Mouse (Mus musculus) liver, postnatal 0 days (tissue): ENCODE measurements at regions not wholly inside any gene's neighbourhood (a gene's known extent, or its start where the extent isn't known, plus 50 kb on each side); places are given as distances from the start of the nearest gene placed in this dataset.

Source experiments
- CTCF ChIP-seq: sonication (generic); IDR thresholded peaks from 2 replicates; pipeline ENCODE4 v1.5.1; 2016; ENCODE audit warnings: antibody characterized with exemption, low read depth
- EP300 ChIP-seq: IDR thresholded peaks from 2 replicates; pipeline ENCODE4 v1.6.1; 2016; ENCODE audit warnings: antibody characterized with exemption, low read depth, mild to moderate bottlenecking

DNA sequence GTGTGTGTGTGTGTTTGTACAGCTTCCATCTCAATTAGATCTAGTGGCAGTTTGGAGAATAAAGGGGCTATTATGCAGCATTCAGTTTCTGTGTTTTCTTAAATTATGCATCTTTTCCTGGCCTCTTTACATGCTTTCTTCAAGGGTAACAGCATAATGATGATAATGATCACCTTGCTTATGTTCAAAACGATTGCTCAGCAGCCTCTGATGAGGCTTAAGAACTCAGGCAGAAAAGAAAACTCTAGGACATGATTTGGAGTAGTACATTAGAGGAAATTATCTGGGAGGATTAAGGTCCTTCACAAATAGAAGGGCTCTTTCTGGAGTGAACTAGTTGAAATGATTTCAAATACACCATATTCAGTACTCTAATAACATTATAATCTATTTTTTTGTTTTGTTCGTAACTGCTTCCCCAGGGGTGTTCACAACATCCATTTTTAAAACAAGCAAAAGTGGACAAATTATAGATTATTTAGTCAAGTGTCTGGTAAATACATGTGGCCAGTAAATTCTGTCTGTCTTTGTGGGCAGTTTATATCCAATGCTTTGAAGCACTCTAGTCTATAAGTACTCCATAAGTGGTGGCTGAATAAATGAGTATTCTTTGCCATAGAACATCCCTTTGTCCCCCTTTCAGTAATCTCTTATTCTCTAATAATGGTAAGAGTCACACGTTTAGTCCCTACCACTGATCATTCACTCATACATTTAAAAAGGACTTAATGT, 526.9 kb upstream of the Kif18a start:
- TF ChIP-seq CTCF (no peak), EP300 (no peak)
